Mouse (Mus musculus): ENCODE data around the gene Lnx1. TPM values are rescaled to one million over a fixed set of nuclear protein-coding genes. Genes with fewer than 3 reads are reported as not detected.

Lnx1 gene
- polyA plus RNA-seq (2011; ENCODE audit: insufficient read length, low read depth, missing spikeins), result 0.18 TPM in 1 of 2 replicates, not detected in the other

DNA sequence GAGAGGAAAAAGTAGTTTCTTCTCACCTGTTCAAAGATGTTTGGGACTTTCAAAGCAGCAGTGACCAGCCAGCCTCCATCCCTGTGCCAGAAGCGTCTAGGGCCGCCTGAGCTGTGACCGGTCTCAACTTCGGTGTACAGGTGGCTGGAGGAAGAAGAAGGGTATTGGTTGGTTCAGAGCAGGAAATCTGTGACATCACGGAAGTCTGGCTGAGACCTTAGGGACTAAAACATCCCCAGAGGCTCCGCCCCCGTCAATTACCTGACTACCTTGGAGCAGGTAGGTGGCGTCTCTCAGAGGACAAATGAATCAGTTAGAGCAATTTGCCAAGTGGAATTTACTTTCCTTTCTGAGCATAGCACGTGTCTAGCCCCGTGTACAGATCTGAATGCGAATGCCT is at the start of gene Lnx1:
Lnx1 (minus strand) TSS at position 147 of the 400 bp plus-strand sequence.
- H3K4me1 ChIP-seq (ENCODE audit: control insufficient read depth, insufficient read depth, low read length), result peaks cover 4% of the 10 kb centered on the region; the same call in 1 of the 2 replicates
- no peak within 1 kb of the TSS for H3K27ac ChIP-seq (ENCODE audit: insufficient read depth, low read length)
- no peak for TF ChIP-seq POLR2A (IDR thresholded peaks at IDR 0.05; ENCODE audit: low read depth, low read length)
- no peak for TF ChIP-seq CTCF (IDR thresholded peaks at IDR 0.05; ENCODE audit: borderline replicate concordance, insufficient read depth, low read length)
- no peak within 1 kb of the TSS for H3K4me3 ChIP-seq (ENCODE audit: insufficient read depth, low read length)

DNA sequence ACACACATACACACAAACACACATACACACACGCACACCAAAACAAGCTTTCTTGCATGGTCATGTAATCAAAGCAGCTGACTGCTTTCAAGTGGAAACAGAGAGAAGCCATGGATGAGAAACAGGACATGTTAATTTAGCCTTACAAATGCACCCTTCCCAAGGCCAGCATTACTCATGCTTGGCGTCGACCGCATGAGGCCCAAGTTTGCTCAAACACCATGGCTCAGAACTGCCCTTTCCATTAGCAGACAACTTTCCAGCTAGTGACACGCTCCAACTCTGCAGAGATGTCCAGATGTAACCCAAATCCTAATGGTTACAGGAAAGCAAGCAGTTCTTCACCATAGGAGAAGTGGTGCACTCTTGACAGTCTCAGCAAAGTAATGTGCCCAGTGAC is 47.8 kb upstream of the Lnx1 start:
- peaks cover 12% of the 10 kb centered on the region for H3K4me1 ChIP-seq (ENCODE audit: control insufficient read depth, insufficient read depth, low read length)
- H3K27ac ChIP-seq (ENCODE audit: insufficient read depth, low read length), result peak overlapping the region; percentile 59; the same call in 1 of the 2 replicates
- no peak overlapping the region for H3K4me3 ChIP-seq (ENCODE audit: insufficient read depth, low read length)
- TF ChIP-seq CTCF (IDR thresholded peaks at IDR 0.05; ENCODE audit: borderline replicate concordance, insufficient read depth, low read length) (no peak), POLR2A (IDR thresholded peaks at IDR 0.05; ENCODE audit: low read depth, low read length) (0 out of 2 replicates have a peak, but pooled peaks have one; percentile 10)

DNA sequence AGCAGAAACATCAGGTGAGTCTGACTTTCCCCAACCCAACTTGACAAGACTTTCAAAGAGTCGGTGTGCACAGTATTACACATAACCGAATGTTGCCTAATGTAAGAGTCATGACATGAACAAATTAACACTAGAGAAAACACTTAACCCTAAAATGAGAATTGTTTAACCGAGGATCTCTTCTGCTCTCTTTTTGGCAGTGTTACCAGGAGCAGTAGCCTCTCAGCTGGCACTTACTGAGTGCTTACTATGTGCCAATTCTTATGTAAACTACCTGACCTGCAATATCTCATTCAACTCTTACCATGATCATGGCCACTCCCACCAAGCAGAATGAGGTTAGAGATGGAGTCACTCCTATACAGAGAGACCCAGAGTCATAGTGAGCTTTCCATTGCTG is 44.8 kb upstream of the Lnx1 start:
- Histone ChIP-seq H3K4me1 (ENCODE audit: control insufficient read depth, insufficient read depth, low read length) (peaks cover 4% of the 10 kb centered on the region), H3K4me3 (ENCODE audit: insufficient read depth, low read length) (no peak overlapping the region), H3K27ac (ENCODE audit: insufficient read depth, low read length) (no peak overlapping the region)
- TF ChIP-seq CTCF (IDR thresholded peaks at IDR 0.05; ENCODE audit: borderline replicate concordance, insufficient read depth, low read length), result no peak
- TF ChIP-seq POLR2A (IDR thresholded peaks at IDR 0.05; ENCODE audit: low read depth, low read length), result no peak

DNA sequence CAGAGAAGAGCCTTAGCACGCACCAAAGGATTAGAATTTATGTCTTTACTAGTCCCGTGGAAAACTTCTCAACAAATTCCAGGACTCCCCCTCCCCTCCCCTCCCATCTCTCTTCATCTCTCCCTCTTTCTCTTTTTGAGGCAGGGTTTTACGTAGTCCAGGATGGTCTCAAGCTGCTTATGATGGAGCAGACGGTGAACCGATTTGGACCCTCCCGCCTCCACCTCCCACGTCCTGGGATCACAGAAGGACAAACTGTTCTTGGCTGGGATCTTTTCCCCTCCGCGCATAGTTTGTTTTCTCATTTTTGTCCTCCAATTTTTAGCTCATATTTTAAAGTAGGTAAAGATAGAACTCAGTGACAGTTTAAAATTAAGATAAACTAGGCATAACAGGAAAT is 38.2 kb upstream of the Lnx1 start:
- H3K4me1 ChIP-seq (ENCODE audit: control insufficient read depth, insufficient read depth, low read length), result peaks cover 7% of the 10 kb centered on the region; the same call in 1 of the 2 replicates
- H3K4me3 ChIP-seq (ENCODE audit: insufficient read depth, low read length), result no peak overlapping the region
- TF ChIP-seq CTCF (IDR thresholded peaks at IDR 0.05; ENCODE audit: borderline replicate concordance, insufficient read depth, low read length) (no peak), POLR2A (IDR thresholded peaks at IDR 0.05; ENCODE audit: low read depth, low read length) (no peak)
- no peak overlapping the region for H3K27ac ChIP-seq (ENCODE audit: insufficient read depth, low read length)

DNA sequence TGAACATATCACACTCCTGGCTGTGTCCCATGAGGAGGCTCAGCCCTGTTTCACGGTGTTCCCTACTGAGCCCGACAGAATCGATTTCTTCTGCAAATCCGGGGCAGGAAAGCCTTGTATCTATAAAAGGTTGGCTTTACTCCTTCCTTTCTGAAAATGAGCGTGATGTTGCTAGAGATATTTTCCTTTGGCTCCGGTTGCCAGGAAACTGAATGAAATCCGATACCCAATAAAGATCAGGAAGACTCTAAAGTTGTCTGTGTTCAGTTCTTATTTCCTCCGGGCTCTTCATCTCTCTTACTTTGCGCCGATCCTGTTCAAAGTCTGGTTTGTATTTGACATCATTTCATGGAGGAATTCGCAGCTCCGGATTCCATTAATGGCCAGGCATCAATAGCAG is 36.7 kb upstream of the Lnx1 start:
- H3K27ac ChIP-seq (ENCODE audit: insufficient read depth, low read length), result no peak overlapping the region
- TF ChIP-seq CTCF (IDR thresholded peaks at IDR 0.05; ENCODE audit: borderline replicate concordance, insufficient read depth, low read length) (no peak), POLR2A (IDR thresholded peaks at IDR 0.05; ENCODE audit: low read depth, low read length) (no peak)
- H3K4me1 ChIP-seq (ENCODE audit: control insufficient read depth, insufficient read depth, low read length), result peaks cover 7% of the 10 kb centered on the region; the same call in 1 of the 2 replicates
- H3K4me3 ChIP-seq (ENCODE audit: insufficient read depth, low read length), result no peak overlapping the region

DNA sequence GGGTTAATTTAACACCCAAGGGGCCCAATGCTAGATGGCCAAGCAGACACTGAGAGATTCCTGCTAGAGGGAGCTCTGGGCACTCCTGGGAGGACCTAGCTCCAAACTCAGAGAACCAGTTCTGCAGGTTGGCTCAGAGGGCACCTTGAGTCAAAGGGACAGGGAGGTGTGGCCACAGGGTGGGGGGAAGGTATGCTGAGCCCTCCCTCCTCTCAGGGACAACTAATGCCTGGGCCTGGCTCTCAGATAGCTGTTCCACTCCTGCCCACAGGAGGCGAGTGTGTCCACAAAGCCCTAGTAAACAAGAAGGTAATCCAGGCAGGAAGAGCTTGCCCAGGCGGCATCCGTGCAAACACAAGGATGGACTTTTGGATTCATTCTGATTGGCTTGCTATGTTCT is 35.6 kb upstream of the Lnx1 start:
- Histone ChIP-seq H3K4me3 (ENCODE audit: insufficient read depth, low read length) (no peak overlapping the region), H3K4me1 (ENCODE audit: control insufficient read depth, insufficient read depth, low read length) (peaks cover 10% of the 10 kb centered on the region), H3K27ac (ENCODE audit: insufficient read depth, low read length) (no peak overlapping the region)
- TF ChIP-seq CTCF (IDR thresholded peaks at IDR 0.05; ENCODE audit: borderline replicate concordance, insufficient read depth, low read length) (no peak), POLR2A (IDR thresholded peaks at IDR 0.05; ENCODE audit: low read depth, low read length) (no peak)

DNA sequence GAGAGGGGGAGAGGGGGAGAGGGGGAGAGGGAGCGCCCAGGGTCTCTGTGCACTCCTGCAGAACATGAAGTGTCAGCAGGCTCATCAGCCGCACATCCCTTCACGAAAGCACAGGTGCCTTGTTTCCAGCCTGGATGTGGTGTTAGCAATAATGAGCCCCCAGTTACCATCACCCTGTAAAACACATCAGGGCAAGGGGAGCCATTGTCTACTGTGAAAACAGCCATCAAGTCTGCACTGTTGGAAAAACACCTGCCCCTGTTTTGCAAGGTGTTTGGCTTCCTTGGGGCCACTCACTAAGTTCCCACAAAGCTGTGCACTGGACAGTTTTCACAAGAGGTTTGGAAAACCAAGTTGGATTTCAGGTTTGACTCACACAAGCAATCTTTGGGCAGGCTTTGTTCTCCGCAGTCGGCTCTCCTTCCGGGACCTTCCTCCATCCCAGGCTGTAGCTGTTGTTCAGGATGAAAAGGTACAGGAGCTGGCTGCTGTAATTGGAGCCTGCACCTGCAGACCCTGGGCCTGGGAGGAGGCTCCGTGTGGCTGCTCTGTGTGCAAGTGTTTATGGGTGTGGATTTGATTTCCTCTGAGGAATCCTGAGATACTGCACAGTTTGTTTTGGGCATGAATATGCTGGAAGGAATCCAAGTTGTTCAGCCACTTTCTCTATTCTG is 31.3 kb upstream of the Lnx1 start:
- no peak overlapping the region for H3K27ac ChIP-seq (ENCODE audit: insufficient read depth, low read length)
- peaks cover 4% of the 10 kb centered on the region for H3K4me1 ChIP-seq (ENCODE audit: control insufficient read depth, insufficient read depth, low read length)
- TF ChIP-seq CTCF (IDR thresholded peaks at IDR 0.05; ENCODE audit: borderline replicate concordance, insufficient read depth, low read length) (no peak), POLR2A (IDR thresholded peaks at IDR 0.05; ENCODE audit: low read depth, low read length) (no peak)
- H3K4me3 ChIP-seq (ENCODE audit: insufficient read depth, low read length), result no peak overlapping the region

DNA sequence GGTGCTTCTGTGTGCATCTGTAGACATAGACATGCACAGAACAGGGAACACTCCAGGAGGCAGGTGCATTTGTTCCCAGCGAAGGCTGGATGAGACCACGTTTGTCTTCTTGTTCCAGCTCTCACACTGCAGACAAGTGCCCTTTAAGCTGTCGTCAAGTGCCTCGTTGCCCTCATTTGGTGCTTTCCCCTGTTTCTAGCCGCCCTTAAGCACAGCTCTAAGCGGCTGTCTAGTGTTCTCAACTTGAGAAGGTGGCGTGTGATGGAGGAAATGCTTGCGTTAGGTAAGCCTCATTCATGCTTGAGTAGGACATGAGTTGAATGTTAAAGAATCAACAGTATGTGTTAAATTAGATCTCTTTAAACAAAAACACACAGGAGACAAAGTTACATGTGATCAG is 29.9 kb upstream of the Lnx1 start:
- H3K4me1 ChIP-seq (ENCODE audit: control insufficient read depth, insufficient read depth, low read length), result peaks cover 3% of the 10 kb centered on the region; the same call in 1 of the 2 replicates
- TF ChIP-seq POLR2A (IDR thresholded peaks at IDR 0.05; ENCODE audit: low read depth, low read length) (no peak), CTCF (IDR thresholded peaks at IDR 0.05; ENCODE audit: borderline replicate concordance, insufficient read depth, low read length) (no peak)
- H3K27ac ChIP-seq (ENCODE audit: insufficient read depth, low read length), result no peak overlapping the region
- no peak overlapping the region for H3K4me3 ChIP-seq (ENCODE audit: insufficient read depth, low read length)

DNA sequence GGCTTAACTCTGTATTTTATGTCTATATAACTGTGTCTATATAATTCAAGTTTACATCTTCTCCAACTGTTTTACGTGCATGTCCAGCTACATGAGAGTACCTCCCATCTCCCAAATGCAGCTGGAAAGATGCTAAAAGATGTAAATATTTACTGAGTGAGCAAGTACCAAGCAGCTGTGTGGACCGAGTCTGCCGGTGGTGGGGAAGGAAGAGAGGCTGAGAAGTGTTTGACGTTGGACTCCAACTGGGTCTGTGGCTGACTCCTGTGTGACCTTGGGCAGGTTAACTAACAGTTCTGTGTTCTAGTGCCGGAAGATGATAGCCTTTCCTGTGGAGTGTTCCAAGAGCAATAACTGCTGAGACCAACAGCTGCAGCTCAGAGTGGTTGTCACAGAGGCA is 27.9 kb upstream of the Lnx1 start:
- TF ChIP-seq CTCF (IDR thresholded peaks at IDR 0.05; ENCODE audit: borderline replicate concordance, insufficient read depth, low read length) (no peak), POLR2A (IDR thresholded peaks at IDR 0.05; ENCODE audit: low read depth, low read length) (no peak)
- H3K4me1 ChIP-seq (ENCODE audit: control insufficient read depth, insufficient read depth, low read length), result peaks cover 3% of the 10 kb centered on the region; the same call in 1 of the 2 replicates
- no peak overlapping the region for H3K27ac ChIP-seq (ENCODE audit: insufficient read depth, low read length)
- no peak overlapping the region for H3K4me3 ChIP-seq (ENCODE audit: insufficient read depth, low read length)

DNA sequence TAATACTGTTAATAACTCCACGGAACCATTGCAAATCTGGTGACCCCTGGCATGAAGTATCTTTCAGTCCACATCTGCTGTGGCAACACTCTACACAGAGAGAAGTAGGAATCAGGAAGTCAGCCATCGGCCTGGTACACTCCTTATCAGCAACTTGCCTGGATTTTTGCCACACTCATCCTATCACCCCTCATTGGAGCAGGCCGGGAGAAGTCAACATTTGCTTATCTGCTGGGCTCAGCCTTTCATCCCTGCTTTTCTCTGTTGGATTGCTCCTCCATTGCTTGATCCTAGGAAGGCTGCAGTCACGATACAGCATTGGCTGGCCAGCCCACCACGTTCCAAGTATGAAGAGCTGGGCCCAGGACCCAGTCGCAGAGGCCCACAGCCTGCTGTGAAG is 26.9 kb upstream of the Lnx1 start:
- H3K27ac ChIP-seq (ENCODE audit: insufficient read depth, low read length), result no peak overlapping the region
- TF ChIP-seq CTCF (IDR thresholded peaks at IDR 0.05; ENCODE audit: borderline replicate concordance, insufficient read depth, low read length) (no peak), POLR2A (IDR thresholded peaks at IDR 0.05; ENCODE audit: low read depth, low read length) (no peak)
- H3K4me3 ChIP-seq (ENCODE audit: insufficient read depth, low read length), result no peak overlapping the region
- peaks cover 3% of the 10 kb centered on the region; the same call in 1 of the 2 replicates for H3K4me1 ChIP-seq (ENCODE audit: control insufficient read depth, insufficient read depth, low read length)

Data from embryonic fibroblast, embryonic 13.5 days (primary cell).